Mouse (Mus musculus) retina, embryonic 14.5 days (tissue): ENCODE measurements around the gene Gif.
A peak's percentile ranks its signal among the peaks of the same experiment; 100 is the strongest.

Experiments
- DNase-seq: peaks from one replicate; pipeline ENCODE4 v3.0.0-alpha.2; 2015; ENCODE audit warnings: low spot score

Gene Gif

DNA sequence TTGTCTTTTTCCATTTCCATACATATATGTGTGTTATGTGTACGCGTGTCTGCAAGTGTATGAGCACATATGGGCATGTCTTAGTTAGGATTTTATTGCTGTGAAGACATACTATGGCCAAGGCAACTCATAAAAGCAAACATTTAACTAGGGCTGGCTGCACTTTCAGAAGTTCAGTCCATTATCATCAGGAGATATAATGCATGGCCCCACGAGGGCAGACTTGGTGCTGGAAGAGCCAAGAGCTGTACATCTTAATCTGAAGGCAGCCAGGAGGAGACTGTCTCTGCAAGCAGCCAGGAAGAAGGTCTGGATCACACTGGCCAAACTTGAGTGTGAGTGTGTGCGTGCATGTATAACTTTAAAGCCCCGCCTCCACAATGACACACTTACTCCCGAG, 47.1 kb downstream of the Gif start:
- no peak for DNase-seq

GRCm38 (mm10) chr19:11800531-11801315, 53.4 kb downstream of the Gif start:
- DNase-seq: no peak

GRCm38 (mm10) chr19:11804423-11804822, 57.1 kb downstream of the Gif start:
- no peak for DNase-seq

GRCm38 (mm10) chr19:11807251-11807650, 59.9 kb downstream of the Gif start:
- no peak for DNase-seq

GRCm38 (mm10) chr19:11807822-11808221, 60.5 kb downstream of the Gif start:
- no peak for DNase-seq

- no peak for DNase-seq
Measured at GRCm38 (mm10) chr19:11808452-11808851, 61.1 kb downstream of the Gif start.

GRCm38 (mm10) chr19:11810003-11810758, 62.8 kb downstream of the Gif start:
- no peak for DNase-seq

DNA sequence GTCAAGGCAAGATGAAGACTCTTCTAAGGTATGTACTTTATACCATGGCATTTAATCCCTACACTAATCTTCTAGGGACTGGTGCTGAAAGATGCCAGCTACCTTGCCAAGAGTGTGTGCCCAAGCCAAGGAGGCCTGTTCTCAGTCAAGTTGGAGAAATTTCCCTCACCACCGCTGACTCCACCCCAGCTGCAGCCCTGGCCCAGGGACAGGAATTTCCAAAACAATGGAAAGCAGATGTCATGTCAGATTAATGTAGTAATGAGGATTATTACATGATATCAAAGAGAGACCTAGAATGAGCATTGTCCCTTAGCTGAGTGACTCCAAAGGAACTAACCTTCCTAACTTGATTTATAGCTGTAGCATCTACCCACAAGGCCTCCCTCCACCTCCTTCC, 63.5 kb downstream of the Gif start:
- peak; percentile 47 for DNase-seq

- peak; percentile 84 for DNase-seq
Measured at GRCm38 (mm10) chr19:11811688-11812365, 64.5 kb downstream of the Gif start.
